Mouse (Mus musculus): ENCODE measurements around the gene Tufm. TPM values are rescaled to one million over a fixed set of nuclear protein-coding genes. Genes with fewer than 3 reads are reported as not detected.
"Not testable (repeated sequence)": the region's sequence is repeated elsewhere in the genome, so short reads cannot be mapped to it uniquely, and the experiment has no call there.

Tufm gene
- polyA plus RNA-seq, 1 experiment from 2014 or later, result 141 TPM

DNA sequence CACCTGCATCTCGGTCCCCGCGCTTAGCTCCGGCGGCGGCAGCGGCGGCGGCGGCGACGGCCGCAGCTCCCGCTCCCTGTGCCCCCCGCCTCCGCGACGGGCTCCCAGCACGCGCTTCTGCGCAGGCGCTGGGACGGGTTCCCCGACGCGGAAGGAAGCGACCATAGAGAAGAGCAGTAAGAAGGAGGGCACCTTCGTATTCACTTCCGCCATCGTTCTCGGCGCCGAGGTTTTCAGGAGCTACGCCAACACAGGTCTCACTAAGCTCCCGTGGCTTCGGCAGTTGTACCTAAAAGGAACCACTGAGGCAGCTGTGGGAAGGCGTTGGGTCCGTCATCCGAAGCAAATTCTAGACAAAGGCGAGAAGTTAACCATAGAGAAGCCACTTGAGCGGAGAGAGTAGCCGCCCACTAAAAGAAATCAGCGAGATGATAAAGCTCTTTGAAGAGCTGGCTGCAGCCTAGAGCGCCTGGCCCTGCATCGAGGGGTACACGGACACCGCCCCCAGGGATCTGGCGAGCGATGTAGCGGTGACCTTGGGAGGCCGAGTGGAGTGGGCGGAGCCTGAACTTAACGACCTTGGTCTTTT, 12.1 kb upstream of the Tufm start, which contains the start of gene Sh2b1:
TSS of gene Sh2b1 (minus strand) at position 432 of the 589 bp plus-strand sequence.
- ATAC-seq (ENCODE audit: insufficient number of reproducible peaks, insufficient read depth, low FRiP score, low TSS enrichment), result peak; percentile 89
- under 1% methylated on average over 53 of the region's 53 CpGs for WGBS
- Histone ChIP-seq H3K4me1 (peaks cover 16% of the 10 kb centered on the region), H3K36me3 (peaks cover 29% of the 10 kb centered on the region), H3K27me3 (no peaks in the 10 kb centered on the region), H3K27ac (peak within 1 kb of the TSS; percentile 92), H3K4me2 (replicated peaks) (peak within 1 kb of the TSS; percentile 96), H3K9me3 (no peaks in the 10 kb centered on the region), H3K9ac (peak within 1 kb of the TSS; percentile 98), H3K4me3 (peak within 1 kb of the TSS; percentile 90)

- Histone ChIP-seq H3K27me3 (no peaks in the 10 kb centered on the region), H3K4me1 (0 out of 2 replicates have a peak, but pooled peaks cover 3% of the 10 kb centered on the region), H3K27ac (no peak overlapping the region), H3K9ac (no peak overlapping the region), H3K36me3 (no peaks in the 10 kb centered on the region), H3K4me3 (no peak overlapping the region), H3K4me2 (replicated peaks) (no peak overlapping the region), H3K9me3 (0 out of 2 replicates have a peak, but pooled peaks cover 3% of the 10 kb centered on the region)
- WGBS, result 28% methylated on average over 5 of the region's 5 CpGs
- no peak for ATAC-seq (ENCODE audit: insufficient number of reproducible peaks, insufficient read depth, low FRiP score, low TSS enrichment)
Measured at GRCm38 (mm10) chr7:126481699-126482098, 5.5 kb upstream of the Tufm start.

DNA sequence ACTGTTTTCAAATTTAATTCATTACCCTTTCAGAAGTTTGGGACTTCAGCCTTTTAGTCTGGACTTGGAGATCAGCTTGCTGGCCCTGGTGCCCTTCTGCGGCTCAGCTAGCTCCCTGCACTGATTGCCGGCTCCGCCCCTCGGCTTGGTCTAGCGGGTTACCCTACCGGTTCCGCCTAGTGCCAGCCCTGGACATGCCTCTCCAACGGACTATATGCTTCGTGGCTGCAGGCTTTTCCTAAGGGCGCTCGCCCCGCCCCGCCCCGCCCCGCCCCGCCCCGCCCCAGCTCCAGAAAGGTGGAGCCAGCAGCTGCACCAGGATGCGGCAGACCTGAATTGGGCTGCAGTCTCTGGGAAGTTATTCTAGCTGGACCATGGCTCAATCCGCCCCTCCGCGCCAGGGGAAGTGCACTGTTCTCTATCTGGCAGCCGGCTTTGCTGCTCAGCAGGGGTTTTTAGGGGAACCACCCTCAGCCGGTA, 4.7 kb upstream of the Tufm start:
- ATAC-seq (ENCODE audit: insufficient number of reproducible peaks, insufficient read depth, low FRiP score, low TSS enrichment), result peak; percentile 80
- under 1% methylated on average over 23 of the region's 23 CpGs for WGBS
- H3K9me3 ChIP-seq, result 0 out of 2 replicates have a peak, but pooled peaks cover 3% of the 10 kb centered on the region

GRCm38 (mm10) chr7:126487617-126488385, 640 bp downstream of the Tufm start:
- H3K27me3 ChIP-seq; H3K9me3 ChIP-seq; ATAC-seq (ENCODE audit: insufficient number of reproducible peaks, insufficient read depth, low FRiP score, low TSS enrichment); H3K4me1 ChIP-seq; H3K27ac ChIP-seq: not testable (repeated sequence)
- Histone ChIP-seq H3K4me3 (peak overlapping the region; percentile 77), H3K4me2 (replicated peaks) (peak overlapping the region; percentile 86), H3K9ac (peak overlapping the region; percentile 68), H3K36me3 (peaks cover 34% of the 10 kb centered on the region)
- 18% methylated on average over 25 of the region's 25 CpGs for WGBS

More for the DNA sequence above, 4.7 kb upstream of the Tufm start:
- peak overlapping the region; percentile 71 for H3K27ac ChIP-seq
- peak overlapping the region; percentile 58 for H3K4me2 ChIP-seq (replicated peaks)
- H3K4me3 ChIP-seq, result peak overlapping the region; percentile 32
- H3K36me3 ChIP-seq, result no peaks in the 10 kb centered on the region
- H3K9ac ChIP-seq, result peak overlapping the region; percentile 31
- H3K4me1 ChIP-seq, result 0 out of 2 replicates have a peak, but pooled peaks cover 3% of the 10 kb centered on the region
- H3K27me3 ChIP-seq, result no peaks in the 10 kb centered on the region

GRCm38 (mm10) chr7:126491005-126491404, 3.8 kb downstream of the Tufm start:
- Histone ChIP-seq H3K4me2 (replicated peaks) (no peak overlapping the region), H3K9ac (no peak overlapping the region), H3K9me3 (no peaks in the 10 kb centered on the region), H3K36me3 (peaks cover 66% of the 10 kb centered on the region), H3K27ac (no peak overlapping the region), H3K27me3 (no peaks in the 10 kb centered on the region), H3K4me1 (peaks cover 7% of the 10 kb centered on the region; the same call in 1 of the 2 replicates), H3K4me3 (no peak overlapping the region)
- ATAC-seq (ENCODE audit: insufficient number of reproducible peaks, insufficient read depth, low FRiP score, low TSS enrichment), result no peak
- 85% methylated on average over 1 of the region's 1 CpGs for whole genome bisulfite sequencing

DNA sequence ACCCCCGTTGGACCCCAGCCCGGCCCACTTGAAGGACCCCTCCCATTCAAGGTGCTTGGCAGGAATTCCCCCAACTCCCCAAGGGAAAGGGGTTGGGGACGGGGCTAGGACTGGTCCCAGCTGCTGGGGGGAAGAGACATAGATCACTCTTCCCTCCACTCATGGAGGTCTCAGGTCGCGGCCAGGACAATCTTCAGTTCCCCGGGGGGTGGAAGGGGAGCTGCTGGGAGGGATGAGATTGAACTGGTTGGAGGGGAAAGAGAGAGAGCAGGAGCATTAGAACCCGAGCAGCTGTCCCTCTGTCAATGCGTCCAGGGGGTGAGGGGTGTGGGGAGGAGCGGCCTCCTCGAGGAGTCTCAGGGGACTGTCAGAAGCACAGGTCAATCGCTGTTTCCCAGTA, 4.8 kb downstream of the Tufm start:
- WGBS, result 63% methylated on average over 11 of the region's 11 CpGs
- Histone ChIP-seq H3K4me2 (replicated peaks) (no peak overlapping the region), H3K27me3 (no peaks in the 10 kb centered on the region), H3K9me3 (no peaks in the 10 kb centered on the region), H3K4me3 (no peak overlapping the region), H3K36me3 (peaks cover 76% of the 10 kb centered on the region), H3K9ac (no peak overlapping the region; the same call in 1 of the 2 replicates), H3K27ac (no peak overlapping the region), H3K4me1 (peaks cover 7% of the 10 kb centered on the region; the same call in 1 of the 2 replicates)
- ATAC-seq (ENCODE audit: insufficient number of reproducible peaks, insufficient read depth, low FRiP score, low TSS enrichment), result no peak

- no peak overlapping the region for H3K4me3 ChIP-seq
- ATAC-seq (ENCODE audit: insufficient number of reproducible peaks, insufficient read depth, low FRiP score, low TSS enrichment), result no peak
- 90% methylated on average over 6 of the region's 6 CpGs for WGBS
- no peaks in the 10 kb centered on the region for H3K4me1 ChIP-seq
- no peak overlapping the region for H3K4me2 ChIP-seq (replicated peaks)
- no peak overlapping the region for H3K9ac ChIP-seq
- H3K9me3 ChIP-seq, result no peaks in the 10 kb centered on the region
- H3K27ac ChIP-seq, result no peak overlapping the region
- H3K36me3 ChIP-seq, result peaks cover 95% of the 10 kb centered on the region
- H3K27me3 ChIP-seq, result no peaks in the 10 kb centered on the region
Measured at GRCm38 (mm10) chr7:126494120-126494519, 7.0 kb downstream of the Tufm start.

- Histone ChIP-seq H3K4me1 (peaks cover 7% of the 10 kb centered on the region), H3K9ac (no peak overlapping the region), H3K9me3 (no peaks in the 10 kb centered on the region), H3K27ac (no peak overlapping the region), H3K36me3 (peaks cover 96% of the 10 kb centered on the region), H3K4me2 (replicated peaks) (no peak overlapping the region), H3K4me3 (no peak overlapping the region), H3K27me3 (no peaks in the 10 kb centered on the region)
- no peak for ATAC-seq (ENCODE audit: insufficient number of reproducible peaks, insufficient read depth, low FRiP score, low TSS enrichment)
- 93% methylated on average over 5 of the region's 5 CpGs for WGBS
Measured at GRCm38 (mm10) chr7:126496475-126496874, 9.3 kb downstream of the Tufm start.

DNA sequence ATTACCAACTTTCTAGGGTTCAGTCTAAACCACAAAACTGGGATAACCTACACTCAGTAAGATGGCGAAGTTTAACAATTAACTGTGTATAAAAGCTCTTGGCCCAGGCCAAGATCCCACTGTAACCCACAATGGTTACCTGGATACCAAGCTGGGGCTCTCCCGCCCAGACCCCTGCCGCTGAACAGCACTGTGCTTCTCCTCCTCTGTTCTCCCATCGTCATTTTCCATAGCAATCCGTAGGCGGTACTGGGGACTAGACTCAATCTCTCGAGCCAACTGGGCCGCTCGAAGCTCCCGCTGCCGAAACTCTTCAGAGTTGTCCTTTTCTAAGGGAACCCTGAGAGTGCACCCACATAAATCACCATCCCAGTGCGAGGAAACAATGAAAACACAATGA, 10.8 kb downstream of the Tufm start:
- 92% methylated on average over 12 of the region's 12 CpGs for WGBS
- no peak overlapping the region for H3K9ac ChIP-seq
- peaks cover 9% of the 10 kb centered on the region for H3K4me1 ChIP-seq
- H3K36me3 ChIP-seq, result peaks cover 82% of the 10 kb centered on the region
- no peak overlapping the region for H3K4me2 ChIP-seq (replicated peaks)
- no peaks in the 10 kb centered on the region for H3K27me3 ChIP-seq
- no peak overlapping the region for H3K4me3 ChIP-seq
- H3K9me3 ChIP-seq, result no peaks in the 10 kb centered on the region
- ATAC-seq (ENCODE audit: insufficient number of reproducible peaks, insufficient read depth, low FRiP score, low TSS enrichment), result no peak
- no peak overlapping the region for H3K27ac ChIP-seq

- 92% methylated on average over 7 of the region's 7 CpGs for WGBS
- Histone ChIP-seq H3K4me2 (replicated peaks) (no peak overlapping the region), H3K36me3 (peaks cover 68% of the 10 kb centered on the region)
Measured at GRCm38 (mm10) chr7:126499416-126499815, 12.3 kb downstream of the Tufm start.

GRCm38 (mm10) chr7:126501684-126502022, 14.5 kb downstream of the Tufm start:
- Histone ChIP-seq H3K9me3 (no peaks in the 10 kb centered on the region), H3K36me3 (peaks cover 45% of the 10 kb centered on the region), H3K4me1 (peaks cover 9% of the 10 kb centered on the region), H3K9ac (peak overlapping the region; percentile 100), H3K4me2 (replicated peaks) (peak overlapping the region; percentile 85), H3K27ac (peak overlapping the region; percentile 100), H3K27me3 (no peaks in the 10 kb centered on the region), H3K4me3 (peak overlapping the region; percentile 100)
- 4% methylated on average over 9 of the region's 9 CpGs for WGBS
- no peak for ATAC-seq (ENCODE audit: insufficient number of reproducible peaks, insufficient read depth, low FRiP score, low TSS enrichment)

More at GRCm38 (mm10) chr7:126499416-126499815, 12.3 kb downstream of the Tufm start:
- Histone ChIP-seq H3K27ac (no peak overlapping the region), H3K9ac (no peak overlapping the region), H3K4me1 (peaks cover 9% of the 10 kb centered on the region), H3K27me3 (no peaks in the 10 kb centered on the region), H3K9me3 (no peaks in the 10 kb centered on the region), H3K4me3 (no peak overlapping the region)
- ATAC-seq (ENCODE audit: insufficient number of reproducible peaks, insufficient read depth, low FRiP score, low TSS enrichment), result no peak
